In the genomic region with DNA sequence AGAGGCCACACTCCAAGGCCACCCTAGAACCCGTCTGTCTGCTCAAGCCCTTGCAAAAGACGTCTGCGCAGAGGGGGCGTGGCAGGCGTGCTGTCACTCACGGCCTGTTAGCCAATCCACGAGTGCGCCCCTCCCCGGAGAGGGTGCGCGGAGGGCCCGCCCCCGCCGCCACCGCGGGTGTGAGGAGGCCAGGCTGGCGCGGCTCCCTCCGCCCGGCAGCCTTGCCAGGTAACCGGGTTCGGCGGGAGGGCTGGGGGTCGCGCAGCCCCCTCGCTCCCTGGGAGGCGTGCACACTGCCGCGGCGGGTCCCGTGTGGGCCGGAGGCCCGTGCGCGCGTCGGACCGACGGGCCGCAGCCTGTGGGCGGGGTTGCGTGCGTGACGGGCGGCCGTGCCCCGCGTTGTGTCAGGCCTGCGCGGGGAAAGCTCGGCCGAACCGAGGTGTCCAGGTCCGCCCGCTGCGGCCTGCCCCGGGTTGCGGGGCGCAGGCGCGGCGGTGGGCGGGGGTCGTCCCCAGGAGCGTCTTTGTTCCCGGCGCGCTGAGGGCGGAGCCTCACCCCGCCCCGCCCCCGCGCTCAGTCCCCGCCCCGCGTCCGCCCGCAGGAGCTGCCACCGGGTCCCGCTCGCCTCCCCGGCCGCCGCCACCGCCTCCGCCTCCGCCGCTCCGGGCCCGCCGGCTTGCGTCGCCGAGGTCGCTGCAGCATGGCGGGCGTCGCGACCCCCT, we compare ENCODE assay signal across 8 mouse cellular contexts. TPM values are rescaled to one million over a fixed set of nuclear protein-coding genes. Genes with fewer than 3 reads are reported as not detected.
A peak's percentile ranks its signal among the peaks of the same experiment; 100 is the strongest.
DNase-seq lines count a peak whose midpoint lies in the region; ATAC-seq and TF ChIP-seq lines count a peak whose summit lies in the region.

A gene (plus strand): TSS at position 184 of the 722 bp plus-strand sequence.

- under 1% methylated on average over 95 of the region's 99 CpGs for WGBS in cerebellum, adult 2 months
- under 1% methylated on average over 32 of the region's 99 CpGs for WGBS in lung, postnatal 0 days

- TF ChIP-seq EP300 in MEL (IDR thresholded peaks at IDR 0.05; ENCODE audit: low read depth in 1 of 2, low read length in 2 of 2) = no peak
- TF ChIP-seq EP300 in lung, postnatal 0 days (IDR thresholded peaks at IDR 0.05) = no peak

- peak within 1 kb of the TSS; percentile 73 to 96 for H3K4me3 ChIP-seq in MEL (ENCODE audit: control insufficient read depth in 1 of 2, insufficient read depth in 1 of 2, low read depth in 2 of 2, low read length in 2 of 2)
- H3K4me3 ChIP-seq in cerebellum, adult 2 months (replicated peaks; ENCODE audit: insufficient read depth, low read depth, low read length) = peak within 1 kb of the TSS; percentile 77
- peak within 1 kb of the TSS; percentile 90 for H3K4me3 ChIP-seq in lung, postnatal 0 days (ENCODE audit: low read depth, low read length)

- no peaks in the 10 kb centered on the region for H3K27me3 ChIP-seq in MEL (ENCODE audit: control insufficient read depth in 1 of 2, insufficient read depth in 2 of 2, low read length in 2 of 2)
- no peaks in the 10 kb centered on the region for H3K27me3 ChIP-seq in cerebellum, adult 2 months (ENCODE audit: control insufficient read depth, insufficient read depth, low read length)
- H3K27me3 ChIP-seq in lung, postnatal 0 days (replicated peaks; ENCODE audit: insufficient read depth, low read length) = no peaks in the 10 kb centered on the region

- peaks cover 16% of the 10 kb centered on the region for H3K79me2 ChIP-seq in MEL (ENCODE audit: control insufficient read depth, insufficient read depth, low read length, poor library complexity)

- no peak for TF ChIP-seq RAD21 in MEL (IDR thresholded peaks at IDR 0.05; ENCODE audit: low read depth, low read length)

- peak within 1 kb of the TSS; percentile 87 for H3K9ac ChIP-seq in MEL (ENCODE audit: control insufficient read depth, low read depth, low read length, poor library complexity, severe bottlenecking)
- peak within 1 kb of the TSS; percentile 88 for H3K9ac ChIP-seq in lung, postnatal 0 days (replicated peaks; ENCODE audit: low read depth)

- H3K4me2 ChIP-seq in lung, postnatal 0 days (replicated peaks; ENCODE audit: low read depth, low read length) = peak within 1 kb of the TSS; percentile 87

- TF ChIP-seq POLR2A in MEL (IDR thresholded peaks at IDR 0.05; ENCODE audit: control insufficient read depth in 1 of 2, insufficient read depth in 1 of 2, low read depth in 1 of 2, low read length in 2 of 2, poor library complexity in 1 of 2) = peak in 1 of 2 experiments; percentile 48; a peak in 1 of 4 replicates
- peak; percentile 37; the same call in 1 of the 2 replicates for TF ChIP-seq POLR2A in cerebellum, adult 2 months (IDR thresholded peaks at IDR 0.05; ENCODE audit: borderline replicate concordance, insufficient read depth, low read length)

- peak; percentile 83 for ATAC-seq in hematopoietic stem cell, adult 5-6 weeks (replicated peaks in 1 of 2; ENCODE audit: insufficient read depth in 1 of 2, low FRiP score in 2 of 2, low TSS enrichment in 1 of 2, low read depth in 1 of 2, poor library complexity in 2 of 2, severe bottlenecking in 2 of 2)
- peak; percentile 92 for ATAC-seq in lung, postnatal 0 days

- peak within 1 kb of the TSS; percentile 11; the same call in 1 of the 2 replicates for H3K27ac ChIP-seq in MEL (ENCODE audit: control insufficient read depth, low read depth, low read length)
- peak within 1 kb of the TSS; percentile 54 for H3K27ac ChIP-seq in cerebellum, adult 2 months (ENCODE audit: insufficient read depth, low read length)
- peak within 1 kb of the TSS; percentile 92 for H3K27ac ChIP-seq in lung, postnatal 0 days (ENCODE audit: low read length)

- peaks cover 0 to 16% of the 10 kb centered on the region in 2 experiments; a peak in 3 of 4 replicates for H3K4me1 ChIP-seq in MEL (ENCODE audit: control insufficient read depth in 1 of 2, insufficient read depth in 2 of 2, low read length in 2 of 2)
- H3K4me1 ChIP-seq in cerebellum, adult 2 months (ENCODE audit: control insufficient read depth, insufficient read depth, low read length) = peaks cover 16% of the 10 kb centered on the region; the same call in 1 of the 2 replicates
- H3K4me1 ChIP-seq in lung, postnatal 0 days (ENCODE audit: insufficient read depth, low read depth, low read length) = peaks cover 21% of the 10 kb centered on the region; the same call in 1 of the 2 replicates

- H3K36me3 ChIP-seq in MEL (ENCODE audit: control insufficient read depth in 1 of 2, insufficient read depth in 2 of 2, low read length in 2 of 2) = peaks cover 0 to 7% of the 10 kb centered on the region in 2 experiments; a peak in 1 of 4 replicates
- H3K36me3 ChIP-seq in lung, postnatal 0 days (ENCODE audit: insufficient read depth, low read length) = no peaks in the 10 kb centered on the region

- DNase-seq in MEL (ENCODE audit: low read depth, low spot score) = peak; percentile 94
- DNase-seq in cerebellum, adult 2 months = peak; percentile 93 to 94
- peak; percentile 90 for DNase-seq in forelimb bud, embryonic 11.5 days (ENCODE audit: low read depth, low spot score)
- peak; percentile 94 for DNase-seq in layer of hippocampus, adult 9-11 months
- DNase-seq in lung, postnatal 0 days (ENCODE audit: low spot score) = peak; percentile 96
- peak; percentile 88 for DNase-seq in ovary, postnatal 14 days (ENCODE audit: low spot score)
- DNase-seq in thymus, postnatal 14 days = peak; percentile 98

- TF ChIP-seq CTCF in MEL (IDR thresholded peaks at IDR 0.05 in 2 of 3, conservative IDR thresholded peaks at IDR 0.05 in 1 of 3; ENCODE audit: control insufficient read depth in 1 of 3, insufficient read depth in 1 of 3, low read depth in 2 of 3, low read length in 3 of 3, poor library complexity in 1 of 3, severe bottlenecking in 1 of 3) = no peak
- no peak for TF ChIP-seq CTCF in cerebellum, adult 2 months (IDR thresholded peaks at IDR 0.05; ENCODE audit: borderline replicate concordance, insufficient read depth, low read depth, low read length)
- TF ChIP-seq CTCF in lung, postnatal 0 days (IDR thresholded peaks at IDR 0.05) = no peak

- no peaks in the 10 kb centered on the region for H3K9me3 ChIP-seq in MEL (replicated peaks; ENCODE audit: insufficient read depth, low read length)
- no peaks in the 10 kb centered on the region for H3K9me3 ChIP-seq in lung, postnatal 0 days (ENCODE audit: low read length)

TF ChIP-seq in MEL, 35 proteins besides CTCF, POLR2A, EP300 and RAD21:
- TF ChIP-seq MAZ (IDR thresholded peaks at IDR 0.05; ENCODE audit: low read depth, low read length) (peak; percentile 68; the same call in 1 of the 2 replicates), SIN3A (IDR thresholded peaks at IDR 0.05; ENCODE audit: low read length) (no peak; the same call in 1 of the 2 replicates), NELFE (IDR thresholded peaks at IDR 0.05; ENCODE audit: low read depth, low read length) (peak; percentile 42), E2F4 (IDR thresholded peaks at IDR 0.05; ENCODE audit: borderline replicate concordance, low read depth, low read length) (no peak), UBTF (IDR thresholded peaks at IDR 0.05; ENCODE audit: borderline replicate concordance, insufficient read depth, low read depth, low read length) (no peak), ZMIZ1 (IDR thresholded peaks at IDR 0.05; ENCODE audit: low read depth, low read length) (0 out of 2 replicates have a peak, but pooled peaks have one; percentile 23), TAL1 (IDR thresholded peaks at IDR 0.05; ENCODE audit: low read length) (no peak), NRF1 (IDR thresholded peaks at IDR 0.05; ENCODE audit: insufficient read depth, low read depth, low read length, poor library complexity, severe bottlenecking) (peak; percentile 67), TCF12 (IDR thresholded peaks at IDR 0.05; ENCODE audit: low read depth, low read length) (0 out of 2 replicates have a peak, but pooled peaks have one; percentile 14)

RNA-seq across cellular contexts. Expression of the gene that starts here (rescaled TPM):
- 15.2 and 15.4 TPM in 2 replicates for total RNA-seq in MEL (2012; rRNA removed)
- 10 to 100 TPM in 1 of 2 experiments, not detected in 1; 27.5 TPM for polyA plus RNA-seq in MEL (2012; ENCODE audit: insufficient read depth in 1 of 2, insufficient read length in 2 of 2, low read depth in 1 of 2, low replicate concordance in 2 of 2, missing spikeins in 1 of 2)
- 73.1 and 74.5 TPM in 2 replicates for polyA plus RNA-seq in cerebellum, adult 2 months (2012; rRNA removed)
- 68.4 and 90.4 TPM in 2 replicates for total RNA-seq in hematopoietic stem cell, adult 5-6 weeks (2017)
- polyA plus RNA-seq in lung, postnatal 0 days (2015; fragmentation: Nextera tagmentation; extraction: Ambion mirVana) = 34.8 and 36.4 TPM in 2 replicates

Comparison
In these comparisons a context has a peak if more than half of its experiments do, and no peak if none do; other contexts are left out.
1. Peak in every context shown above with its lines: DNase-seq, ATAC-seq, H3K4me3 ChIP-seq and H3K27ac ChIP-seq.
2. H3K27ac ChIP-seq: peak in every context shown above with its lines; median percentile 92 in lung, postnatal 0 days; 54 in cerebellum, adult 2 months; 11 in MEL.